Mouse (Mus musculus) liver, embryonic 14.5 days (tissue): ENCODE measurements around the gene Cdh22. TPM values are rescaled to one million over a fixed set of nuclear protein-coding genes. Genes with fewer than 3 reads are reported as not detected.

Experiments
- ATAC-seq: fragments of 200-750 bp; cut with Nextera tagmentation; 2 replicates; pipeline ENCODE4 v1.8.0; 2017; ENCODE audit warnings: moderate number of reproducible peaks, mild to moderate bottlenecking, moderate library complexity; ENCODE audit not compliant: insufficient read depth
- DNase-seq, 3 experiments: peaks; one replicate each; pipeline ENCODE4 v3.0.0-alpha.2; 2012 to 2013; ENCODE audit warnings: low read depth in 3 of 3, low spot score in 3 of 3
- H3K27ac ChIP-seq: fragments of 300-500 bp; sonication (generic); 2 replicates; pipeline ENCODE4 v1.5.1; 2014; ENCODE audit warnings: moderate library complexity, mild to moderate bottlenecking, control low read depth, inconsistent platforms
- H3K27me3 ChIP-seq: fragments of 300-500 bp; sonication (generic); 2 replicates; pipeline ENCODE4 v1.6.1; 2014; ENCODE audit warnings: mild to moderate bottlenecking, low read length, moderate library complexity; ENCODE audit not compliant: control insufficient read depth, insufficient read depth
- H3K36me3 ChIP-seq: fragments of 300-500 bp; sonication (generic); replicated peaks from 2 replicates; pipeline ENCODE4 v1.6.1; 2014; ENCODE audit warnings: low read depth; ENCODE audit not compliant: control insufficient read depth, insufficient read depth
- H3K4me1 ChIP-seq, 2 experiments: fragments of 200-500 bp in 1 of 2; fragments of 300-500 bp in 1 of 2; sonication (generic) in 1 of 2; replicated peaks; 2 replicates each; pipeline ENCODE4 v1.6.1; 2012 to 2014; ENCODE audit warnings: antibody characterized with exemption in 1 of 2, inconsistent platforms in 1 of 2, low read length in 1 of 2; ENCODE audit not compliant: control insufficient read depth in 2 of 2, insufficient read depth in 2 of 2
- H3K4me2 ChIP-seq: fragments of 300-500 bp; sonication (generic); 2 replicates; pipeline ENCODE4 v1.6.1; 2014; ENCODE audit warnings: low read depth, mild to moderate bottlenecking, control low read depth, moderate library complexity
- H3K4me3 ChIP-seq, 2 experiments: fragments of 200-500 bp in 1 of 2; fragments of 300-500 bp in 1 of 2; sonication (generic) in 1 of 2; 2 replicates each; pipeline ENCODE4 v1.5.1; 2012 to 2014; ENCODE audit warnings: low read depth in 2 of 2, low read length in 2 of 2, mild to moderate bottlenecking in 2 of 2, control low read depth in 1 of 2, inconsistent platforms in 1 of 2, moderate library complexity in 1 of 2; ENCODE audit not compliant: insufficient read depth in 1 of 2
- H3K9ac ChIP-seq: fragments of 300-500 bp; sonication (generic); replicated peaks from 2 replicates; pipeline ENCODE4 v1.6.1; 2014; ENCODE audit warnings: mild to moderate bottlenecking, control low read depth, moderate library complexity
- H3K9me3 ChIP-seq: fragments of 300-500 bp; sonication (generic); 2 replicates; pipeline ENCODE4 v1.6.1; 2016; ENCODE audit warnings: low read length, mixed read lengths; ENCODE audit not compliant: control insufficient read depth
- CTCF ChIP-seq: IDR thresholded peaks from 2 replicates; pipeline ENCODE4 v1.5.1; 2016; ENCODE audit warnings: antibody characterized with exemption, low read depth, control low read depth
- EP300 ChIP-seq: IDR thresholded peaks from 2 replicates; pipeline ENCODE4 v1.6.1; 2016; ENCODE audit warnings: antibody characterized with exemption, low read depth
- WGBS: fragments of 180-500 bp; shearing (Covaris S2); extraction: QIAGEN DNeasy Blood & Tissue Kit; methylation state at CpG from one replicate; pipeline ENCODE4 v1.1.7; 2014; ENCODE audit not compliant: insufficient replicate concordance; 5-methylcytosine and 5-hydroxymethylcytosine counted together
- polyA plus RNA-seq, 2 experiments: library from polyadenylated mRNA; depleted of rRNA in 1 of 2; stranded (reverse) in 1 of 2; unstranded in 1 of 2; fragments of >200 nt; fragmentation: Nextera tagmentation in 1 of 2; extraction: Ambion mirVana in 1 of 2; gene quantifications; 2 replicates each; pipeline versions ENCODE4 v1.2.1 to v1.2.3; 2012 to 2014

The Cdh22 gene
- polyA plus RNA-seq, 2 experiments: 0.02 TPM; not detected in 1

DNA sequence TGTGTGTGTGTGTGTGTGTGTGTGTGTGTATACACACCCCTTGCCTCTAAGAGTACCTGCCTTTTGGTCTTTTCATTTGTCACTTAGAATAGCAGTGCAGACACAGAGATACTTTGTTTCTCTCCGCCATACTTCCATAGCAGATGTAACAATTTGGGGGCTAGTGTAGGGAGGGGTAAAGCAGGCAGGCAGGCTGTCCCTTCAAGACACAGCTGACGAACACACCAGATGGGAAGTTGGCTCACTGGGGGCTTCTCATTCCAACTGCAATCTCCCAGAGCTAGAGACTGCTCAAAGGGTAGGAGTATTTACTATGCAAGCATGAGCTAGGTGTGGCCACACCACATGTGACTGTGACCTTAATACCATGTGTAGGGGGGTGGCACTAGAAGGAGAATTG is 165.8 kb downstream of the Cdh22 start:
- no peak overlapping the region for H3K4me2 ChIP-seq
- H3K27me3 ChIP-seq: no peaks in the 10 kb centered on the region
- H3K27ac ChIP-seq: no peak overlapping the region
- ATAC-seq (no peak), DNase-seq (no peak)
- H3K4me1 ChIP-seq: no peaks in the 10 kb centered on the region
- no peak overlapping the region for H3K9ac ChIP-seq
- TF ChIP-seq CTCF: no peak
- no peak for TF ChIP-seq EP300
- H3K9me3 ChIP-seq: no peaks in the 10 kb centered on the region
- no peaks in the 10 kb centered on the region for H3K36me3 ChIP-seq
- no peak overlapping the region for H3K4me3 ChIP-seq
- 62% methylated on average over 2 of the region's 2 CpGs for WGBS

DNA sequence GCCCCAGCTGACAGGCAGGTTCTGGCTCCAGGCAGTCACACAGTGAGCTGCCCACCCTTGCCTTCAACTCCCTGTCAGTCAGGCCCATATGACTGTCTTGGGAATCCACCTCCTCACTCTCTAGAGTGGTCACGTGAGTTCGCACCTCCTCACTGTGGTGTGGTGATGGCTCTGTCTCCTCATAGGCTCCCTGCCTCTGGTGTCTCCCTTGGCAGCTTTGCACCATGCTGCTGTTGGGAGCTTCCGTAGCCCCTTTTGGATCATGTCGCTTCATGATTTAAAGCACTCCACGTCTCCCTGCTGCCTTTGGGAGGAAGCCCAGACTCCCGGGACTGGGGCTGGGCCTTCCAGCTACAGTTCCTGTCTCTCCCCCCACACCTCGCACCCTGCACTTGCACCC is 170.2 kb downstream of the Cdh22 start:
- H3K27ac ChIP-seq: no peak overlapping the region
- no peak for ATAC-seq
- no peak overlapping the region for H3K4me3 ChIP-seq
- no peak for TF ChIP-seq EP300
- TF ChIP-seq CTCF: no peak
- no peaks in the 10 kb centered on the region for H3K36me3 ChIP-seq
- H3K4me2 ChIP-seq: no peak overlapping the region
- no peaks in the 10 kb centered on the region for H3K4me1 ChIP-seq
- no peaks in the 10 kb centered on the region for H3K27me3 ChIP-seq
- H3K9me3 ChIP-seq: no peaks in the 10 kb centered on the region
- 51% methylated on average over 7 of the region's 7 CpGs for WGBS
- no peak overlapping the region for H3K9ac ChIP-seq
- DNase-seq: no peak

DNA sequence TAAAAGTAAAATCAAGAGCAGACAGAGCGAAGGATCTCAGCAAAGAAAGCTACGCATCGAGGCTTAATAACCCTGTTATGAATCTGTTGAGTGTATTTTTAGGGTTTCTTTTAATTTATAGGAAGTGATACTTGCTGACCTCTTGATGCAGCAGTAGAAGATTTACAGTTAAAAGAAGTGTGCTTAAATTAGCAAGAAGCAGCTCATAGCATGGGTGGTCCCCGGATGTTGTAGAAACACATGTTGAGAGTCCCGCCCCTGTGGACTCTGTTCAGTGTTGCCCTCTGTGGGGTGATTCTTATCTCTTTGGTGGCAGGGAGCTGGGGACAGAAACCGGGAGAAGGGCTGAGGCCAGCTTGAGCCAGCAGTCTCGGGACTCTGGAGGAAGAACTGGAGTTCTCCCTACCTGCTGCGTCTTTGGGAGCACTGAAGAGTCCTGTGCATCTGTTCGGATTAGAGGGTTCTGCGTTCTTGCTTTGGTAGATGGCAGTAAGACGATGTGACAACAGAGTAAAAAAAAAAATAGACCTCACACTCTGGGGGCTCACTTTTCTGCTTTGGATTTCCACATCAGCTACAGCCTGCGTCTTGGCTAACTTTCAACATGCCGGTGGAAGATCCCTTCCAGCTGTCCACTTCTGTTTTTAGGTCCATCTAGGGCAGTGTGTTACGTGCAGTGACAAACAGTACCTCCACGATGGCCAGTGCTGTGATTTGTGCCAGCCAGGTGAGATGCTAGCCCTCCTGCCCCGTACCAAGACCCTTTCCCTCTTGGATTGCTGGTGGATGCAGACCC is 172.8 kb downstream of the Cdh22 start:
- no peak for ATAC-seq
- H3K4me2 ChIP-seq: no peak overlapping the region
- no peaks in the 10 kb centered on the region for H3K4me1 ChIP-seq
- H3K27ac ChIP-seq: no peak overlapping the region
- TF ChIP-seq EP300 (no peak), CTCF (no peak)
- no peak overlapping the region for H3K9ac ChIP-seq
- H3K27me3 ChIP-seq: no peaks in the 10 kb centered on the region; the same call in 1 of the 2 replicates
- no peaks in the 10 kb centered on the region for H3K9me3 ChIP-seq
- no peak for DNase-seq
- H3K4me3 ChIP-seq: no peak overlapping the region
- H3K36me3 ChIP-seq: no peaks in the 10 kb centered on the region
- 60% methylated on average over 16 of the region's 16 CpGs for WGBS

Other genes starting within 250 kb of the Cdh22 start
- gene Ncoa5, start 200.0 kb downstream of the Cdh22 start, polyA plus RNA-seq (2012; rRNA removed): 11.7 and 13.5 TPM in 2 replicates
- 11.6 TPM in 2 replicates for gene Ncoa5, start 200.0 kb downstream of the Cdh22 start, polyA plus RNA-seq (2014; fragmentation: Nextera tagmentation; extraction: Ambion mirVana)
- gene Cd40, start 179.2 kb downstream of the Cdh22 start, polyA plus RNA-seq (2012; rRNA removed): 1.9 and 2.4 TPM in 2 replicates
- 3.0 and 4.3 TPM in 2 replicates for gene Cd40, start 179.2 kb downstream of the Cdh22 start, polyA plus RNA-seq (2014; fragmentation: Nextera tagmentation; extraction: Ambion mirVana)
- gene 1700025C18Rik, start 144.1 kb downstream of the Cdh22 start, polyA plus RNA-seq (2012; rRNA removed): not detected in 2 replicates
- gene 1700025C18Rik, start 144.1 kb downstream of the Cdh22 start, polyA plus RNA-seq (2014; fragmentation: Nextera tagmentation; extraction: Ambion mirVana): not detected in 2 replicates
- gene Slc35c2, start 53.0 kb upstream of the Cdh22 start, polyA plus RNA-seq (2012; rRNA removed): 20.4 and 28.3 TPM in 2 replicates
- gene Slc35c2, start 53.0 kb upstream of the Cdh22 start, polyA plus RNA-seq (2014; fragmentation: Nextera tagmentation; extraction: Ambion mirVana): 27.3 and 31.3 TPM in 2 replicates
- gene Elmo2, start 91.6 kb upstream of the Cdh22 start, polyA plus RNA-seq (2012; rRNA removed): 10.2 and 10.3 TPM in 2 replicates
- 12.4 and 13.1 TPM in 2 replicates for gene Elmo2, start 91.6 kb upstream of the Cdh22 start, polyA plus RNA-seq (2014; fragmentation: Nextera tagmentation; extraction: Ambion mirVana)
- 0.02 and 0.03 TPM in 2 replicates for gene Zfp663, start 133.9 kb upstream of the Cdh22 start, polyA plus RNA-seq (2012; rRNA removed)
- 0.08 and 0.13 TPM in 2 replicates for gene Zfp663, start 133.9 kb upstream of the Cdh22 start, polyA plus RNA-seq (2014; fragmentation: Nextera tagmentation; extraction: Ambion mirVana)
- gene Zfp334, start 153.4 kb upstream of the Cdh22 start, polyA plus RNA-seq (2012; rRNA removed): 0.66 and 0.73 TPM in 2 replicates
- 0.89 and 1.1 TPM in 2 replicates for gene Zfp334, start 153.4 kb upstream of the Cdh22 start, polyA plus RNA-seq (2014; fragmentation: Nextera tagmentation; extraction: Ambion mirVana)
- 0.86 and 1.4 TPM in 2 replicates for gene Ocstamp, start 165.6 kb upstream of the Cdh22 start, polyA plus RNA-seq (2012; rRNA removed)
- 2.1 and 2.7 TPM in 2 replicates for gene Ocstamp, start 165.6 kb upstream of the Cdh22 start, polyA plus RNA-seq (2014; fragmentation: Nextera tagmentation; extraction: Ambion mirVana)
- 3.2 and 3.8 TPM in 2 replicates for gene Slc13a3, start 238.4 kb upstream of the Cdh22 start, polyA plus RNA-seq (2012; rRNA removed)
- gene Slc13a3, start 238.4 kb upstream of the Cdh22 start, polyA plus RNA-seq (2014; fragmentation: Nextera tagmentation; extraction: Ambion mirVana): 5.7 and 7.7 TPM in 2 replicates